Mouse (Mus musculus): ENCODE measurements around the gene Rilpl1. TPM values are rescaled to one million over a fixed set of nuclear protein-coding genes. Genes with fewer than 3 reads are reported as not detected.
"Not testable (repeated sequence)": the region's sequence is repeated elsewhere in the genome, so short reads cannot be mapped to it uniquely, and the experiment has no call there.

Gene Rilpl1
- polyA plus RNA-seq, 1 experiment from 2014 or later = 20.7 TPM

- Histone ChIP-seq H3K36me3 (peaks cover 37% of the 10 kb centered on the region), H3K9me3 (no peaks in the 10 kb centered on the region), H3K4me2 (no peak overlapping the region), H3K9ac (no peak overlapping the region), H3K4me1 (peaks cover 12% of the 10 kb centered on the region), H3K27ac (no peak overlapping the region), H3K27me3 (no peaks in the 10 kb centered on the region), H3K4me3 (no peak overlapping the region)
- ATAC-seq (ENCODE audit: borderline replicate concordance, extremely low read depth, low FRiP score, low TSS enrichment) = no peak
- WGBS = 85% methylated on average over 10 of the region's 10 CpGs
These were observed 29.6 kb downstream of the Rilpl1 start for GRCm38 (mm10) chr5:124501541-124501940.

GRCm38 (mm10) chr5:124500573-124500972, 30.6 kb downstream of the Rilpl1 start:
- Histone ChIP-seq H3K9ac (no peak overlapping the region), H3K27ac (no peak overlapping the region), H3K4me1 (peaks cover 13% of the 10 kb centered on the region), H3K4me2 (no peak overlapping the region), H3K4me3 (no peak overlapping the region), H3K9me3 (no peaks in the 10 kb centered on the region), H3K36me3 (peaks cover 37% of the 10 kb centered on the region), H3K27me3 (no peaks in the 10 kb centered on the region)
- WGBS = 93% methylated on average over 3 of the region's 3 CpGs
- ATAC-seq (ENCODE audit: borderline replicate concordance, extremely low read depth, low FRiP score, low TSS enrichment) = no peak

- H3K36me3 ChIP-seq = peaks cover 40% of the 10 kb centered on the region
- not testable (repeated sequence) for H3K27ac ChIP-seq; ATAC-seq (ENCODE audit: borderline replicate concordance, extremely low read depth, low FRiP score, low TSS enrichment); H3K9me3 ChIP-seq; H3K4me2 ChIP-seq; H3K4me3 ChIP-seq; H3K9ac ChIP-seq; H3K27me3 ChIP-seq
- 79% methylated on average over 3 of the region's 4 CpGs for WGBS
- H3K4me1 ChIP-seq = peaks cover 13% of the 10 kb centered on the region
These were observed 31.2 kb downstream of the Rilpl1 start for GRCm38 (mm10) chr5:124500037-124500436.

GRCm38 (mm10) chr5:124499001-124499400, 32.2 kb downstream of the Rilpl1 start:
- Histone ChIP-seq H3K27me3 (no peaks in the 10 kb centered on the region), H3K9me3 (no peaks in the 10 kb centered on the region), H3K36me3 (peaks cover 47% of the 10 kb centered on the region), H3K9ac (no peak overlapping the region), H3K4me2 (no peak overlapping the region), H3K27ac (peak overlapping the region; percentile 49; the same call in 1 of the 2 replicates), H3K4me1 (peaks cover 13% of the 10 kb centered on the region), H3K4me3 (no peak overlapping the region)
- no peak for ATAC-seq (ENCODE audit: borderline replicate concordance, extremely low read depth, low FRiP score, low TSS enrichment)
- 35% methylated on average over 5 of the region's 5 CpGs for WGBS

GRCm38 (mm10) chr5:124498221-124498876, 32.8 kb downstream of the Rilpl1 start:
- peaks cover 48% of the 10 kb centered on the region for H3K36me3 ChIP-seq
- H3K4me2 ChIP-seq = no peak overlapping the region
- H3K27ac ChIP-seq = peak overlapping the region; percentile 49
- H3K4me1 ChIP-seq = peaks cover 13% of the 10 kb centered on the region
- no peaks in the 10 kb centered on the region for H3K9me3 ChIP-seq
- H3K27me3 ChIP-seq = no peaks in the 10 kb centered on the region
- no peak overlapping the region for H3K9ac ChIP-seq
- no peak overlapping the region for H3K4me3 ChIP-seq
- 64% methylated on average over 9 of the region's 9 CpGs for WGBS
- ATAC-seq (ENCODE audit: borderline replicate concordance, extremely low read depth, low FRiP score, low TSS enrichment) = 0 out of 2 replicates have a peak, but pooled peaks have one; percentile 46

- no peak overlapping the region; the same call in 1 of the 2 replicates for H3K4me2 ChIP-seq
- ATAC-seq (ENCODE audit: borderline replicate concordance, extremely low read depth, low FRiP score, low TSS enrichment) = 0 out of 2 replicates have a peak, but pooled peaks have one; percentile 14
- no peaks in the 10 kb centered on the region for H3K27me3 ChIP-seq
- no peak overlapping the region for H3K9ac ChIP-seq
- H3K4me3 ChIP-seq = no peak overlapping the region
- H3K4me1 ChIP-seq = peaks cover 13% of the 10 kb centered on the region
- 45% methylated on average over 15 of the region's 15 CpGs for WGBS
- H3K36me3 ChIP-seq = peaks cover 49% of the 10 kb centered on the region
- H3K9me3 ChIP-seq = no peaks in the 10 kb centered on the region
- peak overlapping the region; percentile 16 for H3K27ac ChIP-seq
These were observed 34.3 kb downstream of the Rilpl1 start for GRCm38 (mm10) chr5:124496614-124497514.

GRCm38 (mm10) chr5:124495547-124495946, 35.6 kb downstream of the Rilpl1 start:
- Histone ChIP-seq H3K4me2 (no peak overlapping the region), H3K36me3 (peaks cover 53% of the 10 kb centered on the region), H3K4me3 (no peak overlapping the region), H3K9ac (no peak overlapping the region), H3K9me3 (no peaks in the 10 kb centered on the region), H3K27me3 (no peaks in the 10 kb centered on the region), H3K4me1 (peaks cover 16% of the 10 kb centered on the region), H3K27ac (no peak overlapping the region)
- ATAC-seq (ENCODE audit: borderline replicate concordance, extremely low read depth, low FRiP score, low TSS enrichment) = no peak
- WGBS = 61% methylated on average over 7 of the region's 7 CpGs

GRCm38 (mm10) chr5:124493455-124493854, 37.7 kb downstream of the Rilpl1 start:
- Histone ChIP-seq H3K9ac (no peak overlapping the region), H3K4me2 (no peak overlapping the region), H3K9me3 (no peaks in the 10 kb centered on the region), H3K27me3 (no peaks in the 10 kb centered on the region), H3K4me1 (peaks cover 15% of the 10 kb centered on the region), H3K27ac (no peak overlapping the region), H3K36me3 (peaks cover 50% of the 10 kb centered on the region), H3K4me3 (no peak overlapping the region)
- ATAC-seq (ENCODE audit: borderline replicate concordance, extremely low read depth, low FRiP score, low TSS enrichment) = no peak
- WGBS = 80% methylated on average over 11 of the region's 11 CpGs

- H3K4me3 ChIP-seq = no peak overlapping the region
- WGBS = 87% methylated on average over 4 of the region's 4 CpGs
- H3K9me3 ChIP-seq = no peaks in the 10 kb centered on the region
- peaks cover 47% of the 10 kb centered on the region for H3K36me3 ChIP-seq
- no peak overlapping the region for H3K27ac ChIP-seq
- no peak for ATAC-seq (ENCODE audit: borderline replicate concordance, extremely low read depth, low FRiP score, low TSS enrichment)
- no peak overlapping the region for H3K9ac ChIP-seq
- H3K4me1 ChIP-seq = peaks cover 13% of the 10 kb centered on the region
- H3K4me2 ChIP-seq = no peak overlapping the region
- no peaks in the 10 kb centered on the region for H3K27me3 ChIP-seq
These were observed 38.6 kb downstream of the Rilpl1 start for GRCm38 (mm10) chr5:124492618-124493017.

GRCm38 (mm10) chr5:124491732-124492131, 39.5 kb downstream of the Rilpl1 start:
- Histone ChIP-seq H3K36me3 (peaks cover 47% of the 10 kb centered on the region), H3K4me2 (no peak overlapping the region), H3K9me3 (no peaks in the 10 kb centered on the region), H3K4me1 (peaks cover 8% of the 10 kb centered on the region), H3K4me3 (no peak overlapping the region), H3K9ac (no peak overlapping the region), H3K27ac (no peak overlapping the region), H3K27me3 (no peaks in the 10 kb centered on the region)
- 52% methylated on average over 4 of the region's 4 CpGs for WGBS
- ATAC-seq (ENCODE audit: borderline replicate concordance, extremely low read depth, low FRiP score, low TSS enrichment) = no peak

GRCm38 (mm10) chr5:124488885-124489284, 42.3 kb downstream of the Rilpl1 start:
- no peak overlapping the region for H3K4me3 ChIP-seq
- 83% methylated on average over 3 of the region's 3 CpGs for WGBS
- H3K9ac ChIP-seq = no peak overlapping the region
- peaks cover 37% of the 10 kb centered on the region for H3K36me3 ChIP-seq
- no peak for ATAC-seq (ENCODE audit: borderline replicate concordance, extremely low read depth, low FRiP score, low TSS enrichment)
- H3K27ac ChIP-seq = no peak overlapping the region
- no peak overlapping the region for H3K4me2 ChIP-seq
- H3K4me1 ChIP-seq = peaks cover 14% of the 10 kb centered on the region
- H3K27me3 ChIP-seq = no peaks in the 10 kb centered on the region
- H3K9me3 ChIP-seq = no peaks in the 10 kb centered on the region

- no peaks in the 10 kb centered on the region for H3K9me3 ChIP-seq
- ATAC-seq (ENCODE audit: borderline replicate concordance, extremely low read depth, low FRiP score, low TSS enrichment) = no peak
- H3K4me3 ChIP-seq = no peak overlapping the region
- peaks cover 6% of the 10 kb centered on the region for H3K36me3 ChIP-seq
- H3K9ac ChIP-seq = no peak overlapping the region
- H3K27ac ChIP-seq = no peak overlapping the region
- H3K4me1 ChIP-seq = peaks cover 13% of the 10 kb centered on the region
- no peaks in the 10 kb centered on the region for H3K27me3 ChIP-seq
- 84% methylated on average over 5 of the region's 5 CpGs for WGBS
- H3K4me2 ChIP-seq = no peak overlapping the region
These were observed 45.5 kb downstream of the Rilpl1 start for GRCm38 (mm10) chr5:124485654-124486053.

All from lung, embryonic 15.5 days (tissue).